Mouse (Mus musculus): ENCODE results near the gene Marco. TPM values are rescaled to one million over a fixed set of nuclear protein-coding genes. Genes with fewer than 3 reads are reported as not detected.

The Marco gene
- polyA plus RNA-seq, 1 experiment from 2014 or later = not detected

- no peak for ATAC-seq (ENCODE audit: low FRiP score)
These were observed 74.7 kb downstream of the Marco start for GRCm38 (mm10) chr1:120430171-120430570.

GRCm38 (mm10) chr1:120425587-120425986 lies 79.2 kb downstream of the Marco start:
- Histone ChIP-seq H3K27me3 (no peaks in the 10 kb centered on the region), H3K9ac (no peak overlapping the region), H3K36me3 (no peaks in the 10 kb centered on the region), H3K4me3 (no peak overlapping the region), H3K4me1 (0 out of 2 replicates have a peak, but pooled peaks cover 5% of the 10 kb centered on the region), H3K9me3 (replicated peaks) (no peaks in the 10 kb centered on the region), H3K27ac (no peak overlapping the region), H3K4me2 (replicated peaks) (no peak overlapping the region)
- WGBS = 71% methylated on average over 8 of the region's 8 CpGs
- no peak for ATAC-seq (ENCODE audit: low FRiP score)

More at GRCm38 (mm10) chr1:120430171-120430570, 74.7 kb downstream of the Marco start:
- H3K36me3 ChIP-seq = no peaks in the 10 kb centered on the region
- no peak overlapping the region for H3K27ac ChIP-seq
- 87% methylated on average over 5 of the region's 5 CpGs for WGBS
- H3K4me3 ChIP-seq = no peak overlapping the region
- H3K9ac ChIP-seq = no peak overlapping the region
- H3K4me1 ChIP-seq = 0 out of 2 replicates have a peak, but pooled peaks cover 1% of the 10 kb centered on the region
- no peaks in the 10 kb centered on the region for H3K27me3 ChIP-seq
- H3K4me2 ChIP-seq (replicated peaks) = no peak overlapping the region
- H3K9me3 ChIP-seq (replicated peaks) = no peaks in the 10 kb centered on the region

Other genes with a start within 250 kb of the Marco start
- gene Steap3, start 232.3 kb downstream of the Marco start, polyA plus RNA-seq (2016; fragmentation: Nextera tagmentation; extraction: Ambion mirVana) = 2.4 and 3.6 TPM in 2 replicates
- 2.7 and 3.3 TPM in 2 replicates for gene C1ql2, start 164.4 kb downstream of the Marco start, polyA plus RNA-seq (2016; fragmentation: Nextera tagmentation; extraction: Ambion mirVana)
- gene En1, start 97.4 kb upstream of the Marco start, polyA plus RNA-seq (2016; fragmentation: Nextera tagmentation; extraction: Ambion mirVana) = 7.5 and 8.8 TPM in 2 replicates